Mouse (Mus musculus) hindbrain, embryonic 15.5 days (tissue): ENCODE data around the gene 2900011O08Rik. TPM values are rescaled to one million over a fixed set of nuclear protein-coding genes. Genes with fewer than 3 reads are reported as not detected.

Experiments
- ATAC-seq: fragments of 200-750 bp; cut with Nextera tagmentation; 2 replicates; pipeline ENCODE4 v1.8.0; 2017; ENCODE audit warnings: low read depth, moderate number of reproducible peaks, moderate TSS enrichment; ENCODE audit not compliant: low FRiP score
- H3K27ac ChIP-seq: fragments of 300-500 bp; sonication (generic); replicated peaks from 2 replicates; pipeline ENCODE4 v1.5.1; 2015; ENCODE audit warnings: mild to moderate bottlenecking, inconsistent platforms
- H3K27me3 ChIP-seq: fragments of 300-500 bp; sonication (generic); 2 replicates; pipeline ENCODE4 v1.6.1; 2015; ENCODE audit warnings: control low read depth, inconsistent platforms
- H3K36me3 ChIP-seq: fragments of 300-500 bp; sonication (generic); 2 replicates; pipeline ENCODE4 v1.6.1; 2015; ENCODE audit warnings: control low read depth, inconsistent platforms
- H3K4me1 ChIP-seq: fragments of 300-500 bp; sonication (generic); replicated peaks from 2 replicates; pipeline ENCODE4 v1.6.1; 2015; ENCODE audit warnings: control low read depth, inconsistent platforms
- H3K4me2 ChIP-seq: fragments of 300-500 bp; sonication (generic); 2 replicates; pipeline ENCODE4 v1.6.1; 2015; ENCODE audit warnings: moderate library complexity, mild to moderate bottlenecking, inconsistent platforms
- H3K4me3 ChIP-seq: fragments of 300-500 bp; sonication (generic); 2 replicates; pipeline ENCODE4 v1.5.1; 2015; ENCODE audit warnings: mild to moderate bottlenecking, inconsistent platforms
- H3K9ac ChIP-seq: fragments of 300-500 bp; sonication (generic); 2 replicates; pipeline ENCODE4 v1.6.1; 2015; ENCODE audit warnings: inconsistent platforms
- H3K9me3 ChIP-seq: fragments of 300-500 bp; sonication (generic); 2 replicates; pipeline ENCODE4 v1.6.1; 2016; ENCODE audit warnings: control low read depth, inconsistent platforms
- WGBS: fragments of 180-500 bp; shearing (Covaris S2); methylation state at CpG from one replicate; pipeline ENCODE4 v1.1.7; 2015; 5-methylcytosine and 5-hydroxymethylcytosine counted together
- polyA plus RNA-seq: library from polyadenylated mRNA; unstranded; fragments of >200 nt; fragmentation: Nextera tagmentation; extraction: Ambion mirVana; gene quantifications from 2 replicates; pipeline ENCODE4 v1.2.1, GENCODE M21; 2015

Gene 2900011O08Rik
- polyA plus RNA-seq, 1 experiment from 2014 or later, result 189 TPM

- H3K9me3 ChIP-seq, result no peaks in the 10 kb centered on the region
- H3K27ac ChIP-seq, result no peak overlapping the region
- H3K4me3 ChIP-seq, result no peak overlapping the region
- H3K9ac ChIP-seq, result no peak overlapping the region
- no peak overlapping the region for H3K4me2 ChIP-seq
- 96% methylated on average over 7 of the region's 7 CpGs for WGBS
- no peaks in the 10 kb centered on the region for H3K27me3 ChIP-seq
- peaks cover 82% of the 10 kb centered on the region for H3K36me3 ChIP-seq
- ATAC-seq, result no peak
- no peaks in the 10 kb centered on the region for H3K4me1 ChIP-seq
Observed at GRCm38 (mm10) chr16:14124709-14125108, 138.3 kb downstream of the 2900011O08Rik start.

GRCm38 (mm10) chr16:14125253-14125652 lies 138.8 kb downstream of the 2900011O08Rik start:
- ATAC-seq, result no peak

GRCm38 (mm10) chr16:14128977-14129376 lies 142.6 kb downstream of the 2900011O08Rik start:
- no peak for ATAC-seq

More at GRCm38 (mm10) chr16:14125253-14125652, 138.8 kb downstream of the 2900011O08Rik start:
- WGBS, result 95% methylated on average over 1 of the region's 1 CpGs
- Histone ChIP-seq H3K27ac (no peak overlapping the region), H3K27me3 (no peaks in the 10 kb centered on the region), H3K4me1 (no peaks in the 10 kb centered on the region), H3K4me3 (no peak overlapping the region), H3K36me3 (peaks cover 83% of the 10 kb centered on the region), H3K4me2 (no peak overlapping the region), H3K9ac (no peak overlapping the region), H3K9me3 (no peaks in the 10 kb centered on the region)

GRCm38 (mm10) chr16:14130796-14131195 lies 144.4 kb downstream of the 2900011O08Rik start:
- no peak overlapping the region for H3K4me3 ChIP-seq
- peaks cover 83% of the 10 kb centered on the region for H3K36me3 ChIP-seq
- WGBS, result 90% methylated on average over 7 of the region's 7 CpGs
- no peaks in the 10 kb centered on the region for H3K27me3 ChIP-seq
- no peaks in the 10 kb centered on the region for H3K4me1 ChIP-seq
- no peak overlapping the region for H3K4me2 ChIP-seq
- no peak for ATAC-seq
- no peak overlapping the region for H3K27ac ChIP-seq
- no peak overlapping the region for H3K9ac ChIP-seq
- H3K9me3 ChIP-seq, result no peaks in the 10 kb centered on the region

More at GRCm38 (mm10) chr16:14128977-14129376, 142.6 kb downstream of the 2900011O08Rik start:
- peaks cover 78% of the 10 kb centered on the region for H3K36me3 ChIP-seq
- no peaks in the 10 kb centered on the region for H3K27me3 ChIP-seq
- H3K9ac ChIP-seq, result no peak overlapping the region
- H3K27ac ChIP-seq, result no peak overlapping the region
- H3K4me3 ChIP-seq, result no peak overlapping the region
- H3K9me3 ChIP-seq, result no peaks in the 10 kb centered on the region
- no peak overlapping the region for H3K4me2 ChIP-seq
- H3K4me1 ChIP-seq, result no peaks in the 10 kb centered on the region

GRCm38 (mm10) chr16:14131376-14131775 lies 145.0 kb downstream of the 2900011O08Rik start:
- no peaks in the 10 kb centered on the region for H3K27me3 ChIP-seq
- ATAC-seq, result no peak
- H3K27ac ChIP-seq, result no peak overlapping the region
- WGBS, result 84% methylated on average over 3 of the region's 3 CpGs
- H3K4me1 ChIP-seq, result no peaks in the 10 kb centered on the region
- peaks cover 83% of the 10 kb centered on the region for H3K36me3 ChIP-seq
- H3K4me2 ChIP-seq, result no peak overlapping the region
- H3K9me3 ChIP-seq, result no peaks in the 10 kb centered on the region
- H3K4me3 ChIP-seq, result no peak overlapping the region
- no peak overlapping the region for H3K9ac ChIP-seq

GRCm38 (mm10) chr16:14131838-14132237 lies 145.4 kb downstream of the 2900011O08Rik start:
- no peak overlapping the region for H3K9ac ChIP-seq
- no peaks in the 10 kb centered on the region for H3K27me3 ChIP-seq
- 90% methylated on average over 5 of the region's 5 CpGs for WGBS
- peaks cover 83% of the 10 kb centered on the region for H3K36me3 ChIP-seq
- no peak overlapping the region for H3K27ac ChIP-seq
- no peak overlapping the region for H3K4me2 ChIP-seq
- H3K9me3 ChIP-seq, result no peaks in the 10 kb centered on the region
- no peak overlapping the region for H3K4me3 ChIP-seq
- no peak for ATAC-seq
- H3K4me1 ChIP-seq, result no peaks in the 10 kb centered on the region

GRCm38 (mm10) chr16:14135014-14135413 lies 148.6 kb downstream of the 2900011O08Rik start:
- H3K9ac ChIP-seq, result no peak overlapping the region
- no peaks in the 10 kb centered on the region for H3K9me3 ChIP-seq
- no peaks in the 10 kb centered on the region for H3K4me1 ChIP-seq
- no peak overlapping the region for H3K4me2 ChIP-seq
- no peak overlapping the region for H3K4me3 ChIP-seq
- peaks cover 77% of the 10 kb centered on the region for H3K36me3 ChIP-seq
- no peaks in the 10 kb centered on the region for H3K27me3 ChIP-seq
- no peak for ATAC-seq
- 92% methylated on average over 2 of the region's 2 CpGs for WGBS
- no peak overlapping the region for H3K27ac ChIP-seq

- Histone ChIP-seq H3K4me3 (no peak overlapping the region), H3K36me3 (peaks cover 77% of the 10 kb centered on the region), H3K9me3 (no peaks in the 10 kb centered on the region), H3K27ac (no peak overlapping the region), H3K4me1 (no peaks in the 10 kb centered on the region), H3K9ac (no peak overlapping the region), H3K4me2 (no peak overlapping the region), H3K27me3 (no peaks in the 10 kb centered on the region)
- 83% methylated on average over 1 of the region's 1 CpGs for WGBS
- ATAC-seq, result no peak
Observed at GRCm38 (mm10) chr16:14137976-14138561, 151.7 kb downstream of the 2900011O08Rik start.

- no peaks in the 10 kb centered on the region for H3K27me3 ChIP-seq
- ATAC-seq, result no peak
- peaks cover 79% of the 10 kb centered on the region for H3K36me3 ChIP-seq
- no peak overlapping the region for H3K4me3 ChIP-seq
- H3K27ac ChIP-seq, result no peak overlapping the region
- H3K9me3 ChIP-seq, result no peaks in the 10 kb centered on the region
- H3K4me2 ChIP-seq, result no peak overlapping the region
- H3K4me1 ChIP-seq, result no peaks in the 10 kb centered on the region
- no peak overlapping the region for H3K9ac ChIP-seq
Observed at GRCm38 (mm10) chr16:14139106-14139505, 152.7 kb downstream of the 2900011O08Rik start.

- WGBS, result 94% methylated on average over 3 of the region's 3 CpGs
- no peak for ATAC-seq
- H3K27ac ChIP-seq, result no peak overlapping the region
- H3K36me3 ChIP-seq, result peaks cover 73% of the 10 kb centered on the region
- no peak overlapping the region for H3K9ac ChIP-seq
- H3K9me3 ChIP-seq, result no peaks in the 10 kb centered on the region
- no peak overlapping the region for H3K4me3 ChIP-seq
- H3K27me3 ChIP-seq, result no peaks in the 10 kb centered on the region
- no peaks in the 10 kb centered on the region for H3K4me1 ChIP-seq
- H3K4me2 ChIP-seq, result no peak overlapping the region
Observed at GRCm38 (mm10) chr16:14143298-14143697, 156.9 kb downstream of the 2900011O08Rik start.

- no peaks in the 10 kb centered on the region for H3K4me1 ChIP-seq
- H3K9me3 ChIP-seq, result no peaks in the 10 kb centered on the region
- H3K4me2 ChIP-seq, result no peak overlapping the region
- H3K4me3 ChIP-seq, result no peak overlapping the region
- H3K36me3 ChIP-seq, result peaks cover 61% of the 10 kb centered on the region
- H3K27ac ChIP-seq, result no peak overlapping the region
- no peaks in the 10 kb centered on the region for H3K27me3 ChIP-seq
- no peak overlapping the region for H3K9ac ChIP-seq
- no peak for ATAC-seq
Observed at GRCm38 (mm10) chr16:14147712-14148111, 161.3 kb downstream of the 2900011O08Rik start.
